Mouse (Mus musculus) thymus, adult 2 months (tissue): ENCODE results near the gene Cyb5r1.

Experiments
- CTCF ChIP-seq: fragments of 200-500 bp; IDR thresholded peaks from 2 replicates; pipeline ENCODE4 v1.5.1; 2012; ENCODE audit warnings: mild to moderate bottlenecking, control low read depth, low read length, moderate library complexity, borderline replicate concordance; ENCODE audit not compliant: control insufficient read depth, poor library complexity, insufficient read depth; ENCODE audit errors: extremely low read depth
- POLR2A ChIP-seq: fragments of 200-500 bp; IDR thresholded peaks from 2 replicates; pipeline ENCODE4 v1.6.1; 2012; ENCODE audit warnings: mild to moderate bottlenecking, low read length, control low read depth, moderate library complexity; ENCODE audit not compliant: control insufficient read depth, poor library complexity, insufficient read depth; ENCODE audit errors: extremely low read depth

GRCm38 (mm10) chr1:134393827-134394226, 11.5 kb upstream of the Cyb5r1 start:
- TF ChIP-seq CTCF (no peak), POLR2A (no peak)
